Mouse (Mus musculus): Measurements from ENCODE around the gene Taf6.

DNA sequence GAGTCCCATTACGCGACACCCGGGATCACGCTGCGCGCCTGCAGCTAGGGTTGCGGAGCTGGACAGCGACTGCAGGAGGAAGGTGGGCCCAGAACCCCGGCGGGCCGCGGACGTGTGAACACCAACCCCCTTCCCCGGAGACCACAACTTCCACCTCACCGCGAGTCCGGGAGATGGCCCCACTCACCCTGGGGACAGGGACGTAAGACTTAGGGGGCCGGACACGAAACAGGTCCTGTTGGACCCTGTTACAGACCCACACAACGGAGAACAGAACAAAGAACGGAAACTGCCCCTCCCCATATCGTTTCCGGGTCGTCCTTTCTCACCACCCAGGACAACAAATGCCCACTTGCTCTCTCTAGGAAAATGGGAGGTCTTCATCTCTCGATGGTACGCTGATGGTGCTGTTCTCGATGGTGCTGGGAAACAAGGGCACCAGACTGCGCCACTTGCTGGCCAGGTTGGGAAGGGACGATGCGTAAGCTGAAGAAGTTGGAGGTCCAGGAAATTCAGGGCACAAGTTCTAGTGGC is 31.7 kb downstream of the Taf6 start, which contains the start of gene Zfp113:
- no peak for TF ChIP-seq POLR2A (IDR thresholded peaks at IDR 0.05; ENCODE audit: borderline replicate concordance, low read depth, low read length)
- TF ChIP-seq CTCF (IDR thresholded peaks at IDR 0.05; ENCODE audit: low read depth, low read length), result peak; percentile 20; the same call in 1 of the 2 replicates
